Mouse (Mus musculus) kidney, adult 2 months (tissue): ENCODE data around the gene Gm8439. TPM values are rescaled to one million over a fixed set of nuclear protein-coding genes. Genes with fewer than 3 reads are reported as not detected.

Experiments
- DNase-seq: peaks from one replicate; pipeline ENCODE4 v3.0.0; 2021
- H3K27ac ChIP-seq: fragments of 200-500 bp; 2 replicates; pipeline ENCODE4 v1.5.1; 2012; ENCODE audit warnings: low read depth, low read length, control low read depth, inconsistent platforms; ENCODE audit not compliant: insufficient read depth
- H3K27me3 ChIP-seq: fragments of 200-500 bp; replicated peaks from 2 replicates; pipeline ENCODE4 v1.6.1; 2012; ENCODE audit warnings: mild to moderate bottlenecking, moderate library complexity, low read length, inconsistent platforms; ENCODE audit not compliant: control insufficient read depth, insufficient read depth
- H3K36me3 ChIP-seq: fragments of 200-500 bp; 2 replicates; pipeline ENCODE4 v1.6.1; 2012; ENCODE audit warnings: mild to moderate bottlenecking, moderate library complexity, low read length, inconsistent platforms; ENCODE audit not compliant: control insufficient read depth, insufficient read depth
- H3K4me1 ChIP-seq: fragments of 200-500 bp; 2 replicates; pipeline ENCODE4 v1.6.1; 2011; ENCODE audit warnings: low read length; ENCODE audit not compliant: control insufficient read depth, insufficient read depth
- H3K4me3 ChIP-seq: fragments of 200-500 bp; 2 replicates; pipeline ENCODE4 v1.5.1; 2011; ENCODE audit warnings: mild to moderate bottlenecking, low read depth, low read length, control low read depth; ENCODE audit not compliant: insufficient read depth
- CTCF ChIP-seq: fragments of 200-500 bp; conservative IDR thresholded peaks from 2 replicates; pipeline ENCODE4 v1.5.1; 2011; ENCODE audit warnings: low read depth, mild to moderate bottlenecking, control low read depth, low read length, moderate library complexity, mixed read lengths; ENCODE audit not compliant: insufficient read depth, insufficient read length
- POLR2A ChIP-seq: fragments of 200-500 bp; IDR thresholded peaks from one replicate; pipeline ENCODE4 v1.6.1; 2011; ENCODE audit warnings: low read depth, low read length, control low read depth
- WGBS: fragments of 180-500 bp; shearing (Covaris S2); methylation state at CpG from one replicate; pipeline ENCODE4 v1.1.7; 2018; 5-methylcytosine and 5-hydroxymethylcytosine counted together
- polyA plus RNA-seq: library from polyadenylated mRNA; depleted of rRNA; stranded (reverse); fragments of >200 nt; gene quantifications from 2 replicates; pipeline ENCODE4 v1.2.3, GENCODE M21; 2012

The Gm8439 gene
- polyA plus RNA-seq, 1 experiment: not detected

DNA sequence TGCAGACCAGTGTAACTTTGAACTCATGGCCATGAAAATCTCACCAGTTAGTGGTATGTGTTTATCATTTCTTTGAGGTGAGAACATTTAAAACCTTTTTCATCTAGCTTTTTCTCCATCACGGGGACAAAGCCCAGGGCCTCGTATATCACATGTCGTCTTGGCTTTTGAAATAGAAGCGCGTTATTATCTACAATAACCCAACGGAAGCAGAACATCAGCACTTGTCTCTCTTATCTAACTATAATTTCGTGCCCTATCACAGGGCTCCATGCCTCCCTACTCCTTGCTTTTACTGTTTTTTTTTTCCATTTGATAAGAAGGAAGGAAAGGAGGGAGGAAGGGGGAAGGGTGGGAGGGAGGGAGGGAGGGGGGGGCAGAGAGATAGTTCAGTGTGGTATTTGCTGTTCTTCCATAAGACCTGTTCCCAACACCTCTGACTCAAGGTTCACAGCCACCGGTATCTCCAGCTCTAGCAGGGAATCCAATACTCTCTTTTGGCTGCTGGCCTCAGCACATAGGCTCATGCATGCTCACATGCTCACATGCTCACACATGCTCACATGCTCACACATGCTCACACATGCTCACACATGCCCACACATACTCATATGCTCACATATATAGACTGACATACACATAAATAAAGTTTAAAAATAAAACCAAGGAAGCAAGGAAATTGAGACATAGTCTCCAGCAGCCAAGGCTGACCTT, 41.8 kb downstream of the Gm8439 start:
- TF ChIP-seq CTCF: no peak
- no peak for TF ChIP-seq POLR2A
- H3K36me3 ChIP-seq: no peaks in the 10 kb centered on the region
- WGBS: 85% methylated on average over 8 of the region's 8 CpGs
- no peaks in the 10 kb centered on the region for H3K4me1 ChIP-seq
- no peak overlapping the region for H3K4me3 ChIP-seq
- DNase-seq: no peak
- no peaks in the 10 kb centered on the region for H3K27me3 ChIP-seq
- no peak overlapping the region for H3K27ac ChIP-seq

DNA sequence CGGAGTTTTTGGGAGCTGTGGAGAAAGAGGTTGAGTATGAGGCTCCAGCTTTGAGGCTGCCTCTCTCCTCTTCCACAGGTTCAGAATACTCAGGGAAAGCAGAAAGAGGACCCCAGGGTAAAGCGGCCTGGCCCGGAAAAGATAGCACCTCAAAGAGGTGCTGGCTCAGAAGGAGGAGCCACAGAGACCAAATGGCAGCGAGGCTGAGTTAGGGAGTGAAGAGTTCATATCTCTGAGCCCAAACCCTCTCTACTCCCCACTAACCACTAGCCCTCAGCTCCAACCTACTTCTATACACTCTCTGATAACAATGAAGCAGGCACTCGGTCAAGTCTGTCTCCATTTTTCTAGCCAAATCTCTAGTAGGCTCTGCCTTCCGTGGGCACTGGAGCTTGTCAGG, 43.3 kb downstream of the Gm8439 start:
- Histone ChIP-seq H3K36me3 (no peaks in the 10 kb centered on the region), H3K4me3 (no peak overlapping the region), H3K27me3 (no peaks in the 10 kb centered on the region), H3K27ac (no peak overlapping the region), H3K4me1 (no peaks in the 10 kb centered on the region)
- TF ChIP-seq CTCF (no peak), POLR2A (no peak)
- no peak for DNase-seq
- WGBS: 80% methylated on average over 6 of the region's 6 CpGs

DNA sequence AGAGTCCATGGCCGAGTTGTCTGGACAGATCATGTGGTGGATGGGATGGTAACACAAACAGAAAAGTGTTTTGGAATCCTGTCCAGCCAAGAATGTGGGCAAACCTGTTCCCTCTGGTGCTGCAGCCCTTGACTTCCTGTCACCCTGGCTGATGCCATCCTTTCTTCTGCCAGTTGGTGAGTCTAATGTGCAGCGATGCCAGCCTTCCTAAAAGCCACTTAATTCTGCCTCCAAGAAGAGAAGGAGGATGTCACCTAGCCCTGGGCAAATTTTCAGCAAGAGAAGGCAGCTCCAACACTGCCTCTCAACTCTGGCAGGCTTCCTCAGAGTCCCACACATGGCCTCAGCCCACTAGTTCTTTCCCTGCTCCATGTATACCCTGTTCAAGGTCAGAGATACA, 46.8 kb downstream of the Gm8439 start:
- H3K27ac ChIP-seq: no peak overlapping the region
- no peak overlapping the region for H3K4me3 ChIP-seq
- no peaks in the 10 kb centered on the region for H3K27me3 ChIP-seq
- H3K4me1 ChIP-seq: no peaks in the 10 kb centered on the region
- TF ChIP-seq POLR2A (no peak), CTCF (no peak)
- WGBS: 80% methylated on average over 2 of the region's 2 CpGs
- H3K36me3 ChIP-seq: no peaks in the 10 kb centered on the region
- no peak for DNase-seq

DNA sequence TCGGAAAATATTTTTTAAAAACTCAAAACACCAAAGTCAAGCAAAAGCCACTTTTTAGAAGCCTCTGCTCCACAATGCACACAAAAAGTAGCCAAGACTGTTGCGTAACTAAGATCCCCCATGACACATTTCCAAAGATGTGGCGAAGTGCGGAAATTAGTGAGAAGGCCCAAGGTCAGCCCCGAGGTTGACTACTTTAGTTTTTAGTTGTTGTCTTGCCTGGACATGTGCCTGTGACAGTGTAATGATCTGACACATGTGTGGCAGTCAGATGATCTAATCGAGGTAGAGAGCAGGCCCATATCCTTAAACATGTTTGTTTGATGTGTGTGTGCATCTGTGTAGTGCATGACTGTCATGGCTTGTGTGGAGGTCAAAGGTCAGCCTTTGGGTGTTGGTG, 53.4 kb downstream of the Gm8439 start:
- Histone ChIP-seq H3K27ac (no peak overlapping the region), H3K27me3 (no peaks in the 10 kb centered on the region), H3K36me3 (no peaks in the 10 kb centered on the region), H3K4me1 (no peaks in the 10 kb centered on the region), H3K4me3 (no peak overlapping the region)
- DNase-seq: no peak
- TF ChIP-seq POLR2A (no peak), CTCF (no peak)
- WGBS: 92% methylated on average over 6 of the region's 6 CpGs

DNA sequence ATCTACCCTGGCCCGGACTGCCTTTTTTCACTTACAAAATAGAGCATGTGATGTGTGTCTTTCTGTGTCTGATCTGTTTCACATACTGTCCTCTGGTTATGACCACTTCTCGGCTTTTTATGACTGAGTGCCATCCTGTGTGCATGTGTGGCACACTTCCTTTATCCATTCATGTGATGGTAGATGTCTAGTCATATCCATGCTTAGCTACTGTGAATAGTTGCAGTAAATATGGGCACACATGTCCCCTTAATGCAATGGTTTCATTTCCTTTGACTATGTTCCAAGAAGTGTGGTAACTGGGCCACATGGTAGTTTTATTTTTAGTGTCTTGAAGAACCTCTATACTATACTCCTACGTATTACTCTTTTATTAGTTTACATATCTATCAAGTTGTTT, 55.4 kb downstream of the Gm8439 start:
- Histone ChIP-seq H3K27me3 (no peaks in the 10 kb centered on the region), H3K4me3 (no peak overlapping the region), H3K27ac (no peak overlapping the region), H3K36me3 (no peaks in the 10 kb centered on the region), H3K4me1 (no peaks in the 10 kb centered on the region)
- TF ChIP-seq POLR2A (no peak), CTCF (no peak)
- DNase-seq: no peak
- WGBS: 86% methylated on average over 3 of the region's 3 CpGs

DNA sequence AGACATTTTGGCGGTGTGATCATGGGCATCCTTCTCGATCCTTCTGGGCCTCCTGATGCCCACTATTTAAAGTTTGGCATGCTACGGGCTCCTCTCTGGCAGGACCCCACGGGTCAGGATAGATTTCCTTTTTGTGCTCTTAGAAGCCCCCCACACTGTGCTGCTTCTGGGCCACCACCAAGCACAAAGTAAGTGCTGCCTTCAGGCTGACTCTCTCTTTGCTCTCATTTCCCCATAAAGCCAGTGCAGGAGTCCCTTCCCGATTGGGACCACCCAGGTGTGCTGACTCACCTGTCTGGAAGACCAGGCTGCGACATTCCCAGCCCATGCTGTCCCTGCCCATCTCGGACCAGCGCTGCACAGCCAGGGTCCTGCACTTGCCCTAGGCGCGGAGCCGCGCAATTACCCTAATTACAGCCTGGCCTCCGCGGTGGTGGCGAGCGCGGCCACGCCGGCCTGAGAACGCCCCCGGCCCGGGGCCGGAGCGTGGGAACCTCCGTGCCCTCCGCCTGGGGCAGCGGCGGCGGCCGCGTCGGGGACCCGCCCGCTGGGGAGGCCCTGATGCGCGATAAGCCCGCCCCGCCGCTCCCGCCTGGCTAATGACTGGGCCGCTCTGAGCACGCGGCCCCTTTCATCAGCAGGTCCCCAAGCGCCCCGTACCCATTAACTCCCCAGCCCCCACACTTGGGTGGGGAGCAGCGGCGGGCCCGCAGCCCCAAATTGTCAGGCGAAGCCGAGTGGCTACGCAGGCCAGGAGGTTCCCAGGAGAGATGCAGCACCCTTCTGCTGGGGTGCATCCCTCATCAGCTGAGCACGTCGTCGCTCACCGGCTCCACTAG, 61.0 kb downstream of the Gm8439 start:
- TF ChIP-seq CTCF: no peak
- TF ChIP-seq POLR2A: no peak
- no peak for DNase-seq
- no peak overlapping the region for H3K4me3 ChIP-seq
- 7% methylated on average over 55 of the region's 55 CpGs for WGBS
- no peaks in the 10 kb centered on the region for H3K36me3 ChIP-seq
- H3K27me3 ChIP-seq: peaks cover 1% of the 10 kb centered on the region
- H3K4me1 ChIP-seq: no peaks in the 10 kb centered on the region
- H3K27ac ChIP-seq: no peak overlapping the region

DNA sequence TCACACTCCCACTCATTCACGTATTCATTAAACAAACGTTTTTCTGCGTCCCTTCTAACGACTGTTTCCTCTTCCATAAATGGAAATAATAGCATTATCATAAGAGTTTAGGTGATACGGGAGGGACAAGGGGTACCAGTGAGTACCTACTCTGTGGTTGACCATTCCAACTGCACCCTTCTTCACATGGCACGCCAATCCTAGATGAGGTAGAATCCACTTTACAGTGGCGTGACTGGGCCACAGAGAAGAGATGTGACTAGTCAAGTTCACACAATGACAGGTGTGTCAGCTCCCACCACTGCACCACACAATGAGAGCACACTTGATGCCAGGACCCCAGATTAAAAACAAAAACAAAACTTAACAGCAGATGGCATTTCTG, 61.7 kb downstream of the Gm8439 start:
- no peak for TF ChIP-seq CTCF
- TF ChIP-seq POLR2A: no peak
- no peak overlapping the region for H3K27ac ChIP-seq
- no peak overlapping the region for H3K4me3 ChIP-seq
- WGBS: 37% methylated on average over 7 of the region's 7 CpGs
- H3K4me1 ChIP-seq: no peaks in the 10 kb centered on the region
- no peaks in the 10 kb centered on the region for H3K36me3 ChIP-seq
- peaks cover 1% of the 10 kb centered on the region for H3K27me3 ChIP-seq
- DNase-seq: no peak
